12 mouse cellular contexts compared by ENCODE assay signal in genomic region chr15:85851656-85852392, GRCm38 (mm10). TPM values are rescaled to one million over a fixed set of nuclear protein-coding genes. Genes with fewer than 3 reads are reported as not detected.
DNase-seq lines count a peak whose midpoint lies in the region; ATAC-seq and TF ChIP-seq lines count a peak whose summit lies in the region.
"Had no signal": no experiment of that assay in that cellular context is flagged by ENCODE, and none has a peak within 500 bp of the region (broad histone marks: within the 10 kb centered on the region; RNA-seq: fewer than 3 reads in every experiment).

No protein-coding gene starts in this region.

- ATAC-seq in intestine, postnatal 0 days, result no peak
- no peak for ATAC-seq in intestine, embryonic 16.5 days
- ATAC-seq in lung, postnatal 0 days, result no peak

- H3K9ac ChIP-seq in intestine, postnatal 0 days (ENCODE audit: low read depth, low read length), result no peak overlapping the region
- no peak overlapping the region for H3K9ac ChIP-seq in intestine, embryonic 16.5 days (ENCODE audit: low read depth, low read length)
- H3K9ac ChIP-seq in lung, postnatal 0 days (replicated peaks; ENCODE audit: low read depth), result no peak overlapping the region
- H3K9ac ChIP-seq: neural tube, embryonic 13.5 days had no signal

- H3K4me3 ChIP-seq in intestine, postnatal 0 days (ENCODE audit: low read depth, low read length), result no peak overlapping the region
- no peak overlapping the region for H3K4me3 ChIP-seq in intestine, embryonic 16.5 days (ENCODE audit: low read length)
- no peak overlapping the region for H3K4me3 ChIP-seq in lung, postnatal 0 days (ENCODE audit: low read depth, low read length)
- H3K4me3 ChIP-seq: neural tube, embryonic 13.5 days had no signal

- H3K27ac ChIP-seq in intestine, postnatal 0 days (ENCODE audit: low read depth, low read length), result no peak overlapping the region
- H3K27ac ChIP-seq in intestine, embryonic 16.5 days (ENCODE audit: low read length), result no peak overlapping the region
- H3K27ac ChIP-seq in lung, postnatal 0 days (ENCODE audit: low read length), result no peak overlapping the region
- H3K27ac ChIP-seq: neural tube, embryonic 13.5 days had no signal

- TF ChIP-seq EP300 in lung, postnatal 0 days (IDR thresholded peaks at IDR 0.05), result no peak

- intact Hi-C loops in gastrocnemius, postnatal 36 days (cut with DNase I), result no loop called here

- H3K36me3 ChIP-seq in intestine, postnatal 0 days (ENCODE audit: control insufficient read depth, insufficient read depth), result peaks cover 11% of the 10 kb centered on the region; the same call in 1 of the 2 replicates
- no peaks in the 10 kb centered on the region for H3K36me3 ChIP-seq in intestine, embryonic 16.5 days (ENCODE audit: control insufficient read depth, insufficient read depth, low read length)
- H3K36me3 ChIP-seq in lung, postnatal 0 days (ENCODE audit: insufficient read depth, low read length), result no peaks in the 10 kb centered on the region
- H3K36me3 ChIP-seq: neural tube, embryonic 13.5 days had no signal

- no peak for DNase-seq in lung, postnatal 0 days (ENCODE audit: low spot score)
- DNase-seq in lung, postnatal 4 days, result no peak
- DNase-seq in NIH3T3 (ENCODE audit: low read depth), result peak; percentile 10
- peak; percentile 26 for DNase-seq in naive thymus-derived CD4-positive, alpha-beta T cell, adult 2 months (ENCODE audit: low read depth)
- DNase-seq in gastrocnemius, postnatal 36 days, result no peak
- DNase-seq: adrenal gland, postnatal 36 days; embryo, embryonic 11 days; lung, adult 18-20 months had no signal

- no peaks in the 10 kb centered on the region for H3K4me1 ChIP-seq in intestine, postnatal 0 days (replicated peaks; ENCODE audit: control insufficient read depth, insufficient read depth, low read length)
- H3K4me1 ChIP-seq in intestine, embryonic 16.5 days (ENCODE audit: control insufficient read depth, insufficient read depth, low read length), result no peaks in the 10 kb centered on the region
- H3K4me1 ChIP-seq in lung, postnatal 0 days (ENCODE audit: insufficient read depth, low read depth, low read length), result no peaks in the 10 kb centered on the region
- H3K4me1 ChIP-seq: neural tube, embryonic 13.5 days had no signal

- H3K4me2 ChIP-seq in intestine, postnatal 0 days (replicated peaks; ENCODE audit: low read depth), result no peak overlapping the region
- H3K4me2 ChIP-seq in intestine, embryonic 16.5 days (ENCODE audit: low read depth, low read length), result no peak overlapping the region
- H3K4me2 ChIP-seq in lung, postnatal 0 days (replicated peaks; ENCODE audit: low read depth, low read length), result no peak overlapping the region
- H3K4me2 ChIP-seq: midbrain, embryonic 11.5 days; neural tube, embryonic 13.5 days had no signal

- H3K27me3 ChIP-seq in intestine, postnatal 0 days (replicated peaks; ENCODE audit: control insufficient read depth, insufficient read depth, low read length), result no peaks in the 10 kb centered on the region
- no peaks in the 10 kb centered on the region for H3K27me3 ChIP-seq in intestine, embryonic 16.5 days (replicated peaks; ENCODE audit: control insufficient read depth, insufficient read depth, low read length)
- H3K27me3 ChIP-seq in lung, postnatal 0 days (replicated peaks; ENCODE audit: insufficient read depth, low read length), result no peaks in the 10 kb centered on the region
- H3K27me3 ChIP-seq: neural tube, embryonic 13.5 days had no signal

- WGBS in intestine, postnatal 0 days, result 85% methylated on average over 12 of the region's 12 CpGs
- WGBS in intestine, embryonic 16.5 days, result 81% methylated on average over 12 of the region's 12 CpGs
- WGBS in lung, postnatal 0 days, result 74% methylated on average over 12 of the region's 12 CpGs

- H3K9me3 ChIP-seq in intestine, postnatal 0 days (ENCODE audit: control insufficient read depth), result no peaks in the 10 kb centered on the region
- no peaks in the 10 kb centered on the region for H3K9me3 ChIP-seq in intestine, embryonic 16.5 days (ENCODE audit: control insufficient read depth, low read length)
- H3K9me3 ChIP-seq in lung, postnatal 0 days (ENCODE audit: low read length), result no peaks in the 10 kb centered on the region
- H3K9me3 ChIP-seq: neural tube, embryonic 13.5 days had no signal

- TF ChIP-seq CTCF in intestine, postnatal 0 days (IDR thresholded peaks at IDR 0.05; ENCODE audit: low read depth), result peak; percentile 45
- peak; percentile 41 for TF ChIP-seq CTCF in lung, postnatal 0 days (IDR thresholded peaks at IDR 0.05)

RNA-seq across cellular contexts. Expression of gene Gtse1, which starts 7.7 kb away (rescaled TPM):
- polyA plus RNA-seq in intestine, postnatal 0 days (2015; fragmentation: Nextera tagmentation; extraction: Ambion mirVana), result 4.2 and 4.6 TPM in 2 replicates
- 20.0 and 22.9 TPM in 2 replicates for polyA plus RNA-seq in intestine, embryonic 16.5 days (2015; fragmentation: Nextera tagmentation; extraction: Ambion mirVana)
- polyA plus RNA-seq in lung, postnatal 0 days (2015; fragmentation: Nextera tagmentation; extraction: Ambion mirVana), result 1.5 and 2.3 TPM in 2 replicates
- total RNA-seq in gastrocnemius, postnatal 36 days (2021), result under 1 TPM; 0.27 to 0.28 TPM

RNA-seq across cellular contexts. Expression of gene Ttc38, which starts 19.7 kb away (rescaled TPM):
- polyA plus RNA-seq in intestine, postnatal 0 days (2015; fragmentation: Nextera tagmentation; extraction: Ambion mirVana), result 8.6 and 10.4 TPM in 2 replicates
- 13.4 and 15.1 TPM in 2 replicates for polyA plus RNA-seq in intestine, embryonic 16.5 days (2015; fragmentation: Nextera tagmentation; extraction: Ambion mirVana)
- 8.7 and 9.1 TPM in 2 replicates for polyA plus RNA-seq in lung, postnatal 0 days (2015; fragmentation: Nextera tagmentation; extraction: Ambion mirVana)
- total RNA-seq in gastrocnemius, postnatal 36 days (2021), result 1 to 10 TPM; 2.8 to 4.7 TPM

RNA-seq across cellular contexts. Expression of gene Trmu, which starts 27.3 kb away (rescaled TPM):
- polyA plus RNA-seq in intestine, postnatal 0 days (2015; fragmentation: Nextera tagmentation; extraction: Ambion mirVana), result 13.6 and 14.4 TPM in 2 replicates
- 36.7 and 37.3 TPM in 2 replicates for polyA plus RNA-seq in intestine, embryonic 16.5 days (2015; fragmentation: Nextera tagmentation; extraction: Ambion mirVana)
- polyA plus RNA-seq in lung, postnatal 0 days (2015; fragmentation: Nextera tagmentation; extraction: Ambion mirVana), result 26.5 and 26.6 TPM in 2 replicates
- total RNA-seq in gastrocnemius, postnatal 36 days (2021), result 10 to 100 TPM in 1 of 2 experiments, 1 to 10 TPM in 1; 9.1 to 12.1 TPM

RNA-seq across cellular contexts. Expression of gene Pkdrej, which starts 30.3 kb away (rescaled TPM):
- polyA plus RNA-seq in intestine, postnatal 0 days (2015; fragmentation: Nextera tagmentation; extraction: Ambion mirVana), result 0.07 and 0.12 TPM in 2 replicates
- polyA plus RNA-seq in intestine, embryonic 16.5 days (2015; fragmentation: Nextera tagmentation; extraction: Ambion mirVana), result 0.17 and 0.18 TPM in 2 replicates
- polyA plus RNA-seq in lung, postnatal 0 days (2015; fragmentation: Nextera tagmentation; extraction: Ambion mirVana), result 0.04 and 0.08 TPM in 2 replicates
- total RNA-seq in gastrocnemius, postnatal 36 days (2021), result under 1 TPM; 0.12 to 0.31 TPM

RNA-seq across cellular contexts. Expression of gene Cdpf1, which starts 40.3 kb away (rescaled TPM):
- polyA plus RNA-seq in intestine, postnatal 0 days (2015; fragmentation: Nextera tagmentation; extraction: Ambion mirVana), result 48.6 and 49.9 TPM in 2 replicates
- 58.2 and 62.2 TPM in 2 replicates for polyA plus RNA-seq in intestine, embryonic 16.5 days (2015; fragmentation: Nextera tagmentation; extraction: Ambion mirVana)
- 46.8 and 48.3 TPM in 2 replicates for polyA plus RNA-seq in lung, postnatal 0 days (2015; fragmentation: Nextera tagmentation; extraction: Ambion mirVana)
- 10 to 100 TPM; 33.9 to 41.5 TPM for total RNA-seq in gastrocnemius, postnatal 36 days (2021)

Comparison
In these comparisons a context has a peak if more than half of its experiments do, and no peak if none do; other contexts are left out.
1. DNase-seq: peak in NIH3T3 (single experiment) and naive thymus-derived CD4-positive, alpha-beta T cell, adult 2 months (single experiment); none in lung, postnatal 0 days (single experiment), lung, postnatal 4 days (0 of 2) and gastrocnemius, postnatal 36 days (0 of 2).